Mouse (Mus musculus): ENCODE measurements around the gene Glis3.
A peak's percentile ranks its signal among the peaks of the same experiment; 100 is the strongest.

Gene Glis3

GRCm38 (mm10) chr19:28580499-28580898 is 99.4 kb downstream of the Glis3 start:
- DNase-seq, result no peak

GRCm38 (mm10) chr19:28579724-28580375 is 100.0 kb downstream of the Glis3 start:
- DNase-seq, result no peak

- DNase-seq, result no peak
Measured at GRCm38 (mm10) chr19:28577023-28577422, 102.9 kb downstream of the Glis3 start.

GRCm38 (mm10) chr19:28576619-28577018 is 103.3 kb downstream of the Glis3 start:
- DNase-seq, result no peak

- DNase-seq, result no peak
Measured at GRCm38 (mm10) chr19:28573641-28574040, 106.2 kb downstream of the Glis3 start.

- DNase-seq, result no peak
Measured at GRCm38 (mm10) chr19:28569856-28570255, 110.0 kb downstream of the Glis3 start.

GRCm38 (mm10) chr19:28567100-28567499 is 112.8 kb downstream of the Glis3 start:
- no peak for DNase-seq

- no peak for DNase-seq
Measured at GRCm38 (mm10) chr19:28566554-28566953, 113.3 kb downstream of the Glis3 start.

- no peak for DNase-seq
Measured at GRCm38 (mm10) chr19:28561697-28562002, 118.2 kb downstream of the Glis3 start.

- no peak for DNase-seq
Measured at GRCm38 (mm10) chr19:28560801-28561696, 118.8 kb downstream of the Glis3 start.

GRCm38 (mm10) chr19:28559836-28560235 is 120.0 kb downstream of the Glis3 start:
- peak; percentile 30 for DNase-seq

GRCm38 (mm10) chr19:28559400-28559799 is 120.5 kb downstream of the Glis3 start:
- no peak for DNase-seq

- no peak for DNase-seq
Measured at GRCm38 (mm10) chr19:28558661-28559060, 121.2 kb downstream of the Glis3 start.

GRCm38 (mm10) chr19:28557559-28558328 is 122.1 kb downstream of the Glis3 start:
- no peak for DNase-seq

- no peak for DNase-seq
Measured at GRCm38 (mm10) chr19:28555181-28555929, 124.5 kb downstream of the Glis3 start.

GRCm38 (mm10) chr19:28550611-28551010 is 129.3 kb downstream of the Glis3 start:
- no peak for DNase-seq

- DNase-seq, result peak; percentile 24
Measured at GRCm38 (mm10) chr19:28546933-28547332, 132.9 kb downstream of the Glis3 start.

GRCm38 (mm10) chr19:28545493-28545892 is 134.4 kb downstream of the Glis3 start:
- no peak for DNase-seq

- no peak for DNase-seq
Measured at GRCm38 (mm10) chr19:28538813-28539212, 141.1 kb downstream of the Glis3 start.

- DNase-seq, result no peak
Measured at GRCm38 (mm10) chr19:28534964-28535363, 144.9 kb downstream of the Glis3 start.

- no peak for DNase-seq
Measured at GRCm38 (mm10) chr19:28533576-28533975, 146.3 kb downstream of the Glis3 start.

- DNase-seq, result peak; percentile 8
Measured at GRCm38 (mm10) chr19:28531750-28532149, 148.1 kb downstream of the Glis3 start.

GRCm38 (mm10) chr19:28530846-28531245 is 149.0 kb downstream of the Glis3 start:
- peak; percentile 54 for DNase-seq
